Mouse (Mus musculus) MEL (cell line): ENCODE results near the gene Creb3l2. TPM values are rescaled to one million over a fixed set of nuclear protein-coding genes. Genes with fewer than 3 reads are reported as not detected.

ENCODE experiments used
- DNase-seq: peaks from one replicate; pipeline ENCODE4 v3.0.0; 2011; ENCODE audit warnings: low read depth, low spot score
- H3K27ac ChIP-seq: 2 replicates; pipeline ENCODE4 v1.5.1; 2012; ENCODE audit warnings: low read depth, mild to moderate bottlenecking, control low read depth, low read length, moderate library complexity; ENCODE audit not compliant: control insufficient read depth
- H3K27me3 ChIP-seq, 2 experiments: fragments of 150-350 bp in 1 of 2; sonication (generic) in 1 of 2; 2 replicates each; pipeline ENCODE4 v1.6.1; 2012; ENCODE audit warnings: low read length in 2 of 2, mild to moderate bottlenecking in 2 of 2, improper control_type of control experiment in 1 of 2, moderate library complexity in 1 of 2; ENCODE audit not compliant: insufficient read depth in 2 of 2, control insufficient read depth in 1 of 2
- H3K36me3 ChIP-seq, 2 experiments: 2 replicates each; pipeline ENCODE4 v1.6.1; 2012 to 2014; ENCODE audit warnings: low read length in 2 of 2, improper control_type of control experiment in 1 of 2, inconsistent platforms in 1 of 2, mild to moderate bottlenecking in 1 of 2; ENCODE audit not compliant: insufficient read depth in 2 of 2, control insufficient read depth in 1 of 2
- H3K4me1 ChIP-seq, 2 experiments: fragments of 150-350 bp in 1 of 2; sonication (generic) in 1 of 2; 2 replicates each; pipeline ENCODE4 v1.6.1; 2012; ENCODE audit warnings: low read length in 2 of 2, improper control_type of control experiment in 1 of 2, mild to moderate bottlenecking in 1 of 2; ENCODE audit not compliant: insufficient read depth in 2 of 2, control insufficient read depth in 1 of 2
- H3K4me3 ChIP-seq, 2 experiments: fragments of 150-350 bp in 1 of 2; sonication (generic) in 1 of 2; 2 replicates each; pipeline ENCODE4 v1.5.1; 2012; ENCODE audit warnings: low read depth in 2 of 2, low read length in 2 of 2, mild to moderate bottlenecking in 2 of 2, moderate library complexity in 2 of 2, control low read depth in 1 of 2, improper control_type of control experiment in 1 of 2; ENCODE audit not compliant: control insufficient read depth in 1 of 2, insufficient read depth in 1 of 2
- H3K79me2 ChIP-seq: 2 replicates; pipeline ENCODE4 v1.6.1; 2012; ENCODE audit warnings: mild to moderate bottlenecking, low read length, moderate library complexity; ENCODE audit not compliant: control insufficient read depth, poor library complexity, insufficient read depth
- H3K9ac ChIP-seq: 2 replicates; pipeline ENCODE4 v1.6.1; 2012; ENCODE audit warnings: low read depth, mild to moderate bottlenecking, control low read depth, low read length, moderate library complexity; ENCODE audit not compliant: control insufficient read depth, poor library complexity, severe bottlenecking
- H3K9me3 ChIP-seq: fragments of 150-350 bp; sonication (generic); replicated peaks from 2 replicates; pipeline ENCODE4 v1.6.1; 2012; ENCODE audit warnings: mild to moderate bottlenecking, low read length, improper control_type of control experiment, moderate library complexity; ENCODE audit not compliant: insufficient read depth
- BHLHE40 ChIP-seq: IDR thresholded peaks from 2 replicates; pipeline ENCODE4 v1.6.1; 2012; ENCODE audit warnings: low read depth, mild to moderate bottlenecking, inconsistent platforms, low read length, improper control_type of control experiment, borderline replicate concordance
- CHD1 ChIP-seq: IDR thresholded peaks from 2 replicates; pipeline ENCODE4 v1.6.1; 2012; ENCODE audit warnings: low read depth, mild to moderate bottlenecking, inconsistent platforms, low read length, improper control_type of control experiment
- CTCF ChIP-seq, 3 experiments: IDR thresholded peaks in 2 of 3; conservative IDR thresholded peaks in 1 of 3; 2 replicates each; pipeline ENCODE4 v1.5.1; 2011 to 2012; ENCODE audit warnings: low read length in 3 of 3, low read depth in 2 of 3, mild to moderate bottlenecking in 2 of 3, improper control_type of control experiment in 1 of 3, inconsistent platforms in 1 of 3, mixed read lengths in 1 of 3, moderate library complexity in 1 of 3; ENCODE audit not compliant: control insufficient read depth in 1 of 3, insufficient read depth in 1 of 3, poor library complexity in 1 of 3, severe bottlenecking in 1 of 3
- ELF1 ChIP-seq: IDR thresholded peaks from 2 replicates; pipeline ENCODE4 v1.6.1; 2014; ENCODE audit warnings: low read depth, mild to moderate bottlenecking, inconsistent platforms, low read length, improper control_type of control experiment, moderate library complexity
- MAFK ChIP-seq: IDR thresholded peaks from 2 replicates; pipeline ENCODE4 v1.6.1; 2011; ENCODE audit warnings: low read depth, mild to moderate bottlenecking, low read length, improper control_type of control experiment, borderline replicate concordance
- MAX ChIP-seq: IDR thresholded peaks from 2 replicates; pipeline ENCODE4 v1.6.1; 2011; ENCODE audit warnings: low read length, improper control_type of control experiment
- MAZ ChIP-seq: IDR thresholded peaks from 2 replicates; pipeline ENCODE4 v1.6.1; 2012; ENCODE audit warnings: low read depth, mild to moderate bottlenecking, inconsistent platforms, low read length, improper control_type of control experiment
- MXI1 ChIP-seq: IDR thresholded peaks from 2 replicates; pipeline ENCODE4 v1.6.1; 2011; ENCODE audit warnings: mild to moderate bottlenecking, low read depth, low read length, improper control_type of control experiment
- MYB ChIP-seq: IDR thresholded peaks from 2 replicates; pipeline ENCODE4 v1.6.1; 2011; ENCODE audit warnings: mild to moderate bottlenecking, low read depth, low read length, improper control_type of control experiment
- NRF1 ChIP-seq: IDR thresholded peaks from 2 replicates; pipeline ENCODE4 v1.6.1; 2014; ENCODE audit warnings: low read depth, mild to moderate bottlenecking, inconsistent platforms, low read length, improper control_type of control experiment, moderate library complexity; ENCODE audit not compliant: poor library complexity, insufficient read depth, severe bottlenecking
- POLR2A ChIP-seq, 2 experiments: IDR thresholded peaks; 2 replicates each; pipeline ENCODE4 v1.6.1; 2011 to 2012; ENCODE audit warnings: low read length in 2 of 2, mild to moderate bottlenecking in 2 of 2, control low read depth in 1 of 2, improper control_type of control experiment in 1 of 2, low read depth in 1 of 2, moderate library complexity in 1 of 2; ENCODE audit not compliant: control insufficient read depth in 1 of 2, insufficient read depth in 1 of 2, poor library complexity in 1 of 2
- POLR2AphosphoS5 ChIP-seq: IDR thresholded peaks from 2 replicates; pipeline ENCODE4 v1.6.1; 2012; ENCODE audit warnings: low read depth, borderline replicate concordance, mild to moderate bottlenecking, inconsistent platforms, low read length, moderate library complexity, mixed read lengths
- SIN3A ChIP-seq: IDR thresholded peaks from 2 replicates; pipeline ENCODE4 v1.6.1; 2012; ENCODE audit warnings: low read length, improper control_type of control experiment, inconsistent platforms
- SMC3 ChIP-seq: IDR thresholded peaks from 2 replicates; pipeline ENCODE4 v1.6.1; 2011; ENCODE audit warnings: low read depth, low read length, improper control_type of control experiment
- TAL1 ChIP-seq: IDR thresholded peaks from 2 replicates; pipeline ENCODE4 v1.6.1; 2012; ENCODE audit warnings: mild to moderate bottlenecking, inconsistent platforms, low read length, moderate library complexity, mixed read lengths
- TBP ChIP-seq: IDR thresholded peaks from 2 replicates; pipeline ENCODE4 v1.8.0; 2011; ENCODE audit warnings: low read depth, low read length, improper control_type of control experiment
- UBTF ChIP-seq: IDR thresholded peaks from 2 replicates; pipeline ENCODE4 v1.6.1; 2012; ENCODE audit warnings: low read depth, mild to moderate bottlenecking, inconsistent platforms, low read length, improper control_type of control experiment, moderate library complexity, borderline replicate concordance; ENCODE audit not compliant: insufficient read depth
- USF2 ChIP-seq, 2 experiments: IDR thresholded peaks; 2 replicates each; pipeline ENCODE4 v1.6.1; 2011 to 2012; ENCODE audit warnings: improper control_type of control experiment in 2 of 2, low read length in 2 of 2, borderline replicate concordance in 1 of 2, inconsistent platforms in 1 of 2, low read depth in 1 of 2, mild to moderate bottlenecking in 1 of 2; ENCODE audit not compliant: insufficient read depth in 1 of 2
- ZC3H11A ChIP-seq: IDR thresholded peaks from 2 replicates; pipeline ENCODE4 v1.6.1; 2012; ENCODE audit warnings: low read depth, mild to moderate bottlenecking, inconsistent platforms, low read length, improper control_type of control experiment
- ZKSCAN1 ChIP-seq: IDR thresholded peaks from 2 replicates; pipeline ENCODE4 v1.6.1; 2012; ENCODE audit warnings: low read depth, mild to moderate bottlenecking, inconsistent platforms, low read length, improper control_type of control experiment, moderate library complexity
- ZMIZ1 ChIP-seq: IDR thresholded peaks from 2 replicates; pipeline ENCODE4 v1.6.1; 2012; ENCODE audit warnings: low read depth, mild to moderate bottlenecking, inconsistent platforms, low read length, improper control_type of control experiment, moderate library complexity
- polyA plus RNA-seq, 2 experiments: library from polyadenylated mRNA; stranded (reverse) in 1 of 2; unstranded in 1 of 2; fragments of >175 nt in 1 of 2; fragments of >200 nt in 1 of 2; gene quantifications; 2 replicates each; pipeline versions ENCODE4 v1.2.1 to v1.2.4; 2012; ENCODE audit warnings: low replicate concordance in 2 of 2, low read depth in 1 of 2; ENCODE audit not compliant: insufficient read length in 2 of 2, insufficient read depth in 1 of 2, missing spikeins in 1 of 2
- total RNA-seq: library from RNA; depleted of rRNA; stranded (reverse); fragments of 300-350 nt; gene quantifications from 2 replicates; pipeline ENCODE4 v1.2.3, GENCODE M21; 2012

Creb3l2 gene
- total and polyA plus RNA-seq, 3 experiments, result not detected

- Histone ChIP-seq H3K36me3 (no peaks in the 10 kb centered on the region), H3K27ac (no peak overlapping the region), H3K9ac (no peak overlapping the region), H3K79me2 (no peaks in the 10 kb centered on the region), H3K4me3 (no peak overlapping the region), H3K9me3 (no peaks in the 10 kb centered on the region), H3K27me3 (no peaks in the 10 kb centered on the region), H3K4me1 (no peaks in the 10 kb centered on the region)
- no peak for TF ChIP-seq BHLHE40
- no peak for TF ChIP-seq TBP
- TF ChIP-seq CTCF (IDR thresholded peaks at IDR 0.05 in 2 of 3, conservative IDR thresholded peaks at IDR 0.05 in 1 of 3; ENCODE audit: control insufficient read depth in 1 of 3, insufficient read depth in 1 of 3, low read depth in 2 of 3, low read length in 3 of 3, poor library complexity in 1 of 3, severe bottlenecking in 1 of 3), result no peak
- TF ChIP-seq MAFK, result no peak
- TF ChIP-seq ZMIZ1, result no peak
- DNase-seq, result no peak
Measured at GRCm38 (mm10) chr6:37350315-37350714, 91.6 kb downstream of the Creb3l2 start.

GRCm38 (mm10) chr6:37347606-37348005, 94.3 kb downstream of the Creb3l2 start:
- DNase-seq, result no peak
- H3K4me1 ChIP-seq, result no peaks in the 10 kb centered on the region
- no peaks in the 10 kb centered on the region for H3K36me3 ChIP-seq
- no peak overlapping the region for H3K9ac ChIP-seq
- no peaks in the 10 kb centered on the region for H3K9me3 ChIP-seq
- H3K79me2 ChIP-seq, result no peaks in the 10 kb centered on the region
- TF ChIP-seq NRF1 (no peak), SIN3A (no peak), SMC3 (no peak), ELF1 (no peak), MYB (no peak)
- no peak overlapping the region for H3K4me3 ChIP-seq
- no peaks in the 10 kb centered on the region for H3K27me3 ChIP-seq
- H3K27ac ChIP-seq, result no peak overlapping the region

DNA sequence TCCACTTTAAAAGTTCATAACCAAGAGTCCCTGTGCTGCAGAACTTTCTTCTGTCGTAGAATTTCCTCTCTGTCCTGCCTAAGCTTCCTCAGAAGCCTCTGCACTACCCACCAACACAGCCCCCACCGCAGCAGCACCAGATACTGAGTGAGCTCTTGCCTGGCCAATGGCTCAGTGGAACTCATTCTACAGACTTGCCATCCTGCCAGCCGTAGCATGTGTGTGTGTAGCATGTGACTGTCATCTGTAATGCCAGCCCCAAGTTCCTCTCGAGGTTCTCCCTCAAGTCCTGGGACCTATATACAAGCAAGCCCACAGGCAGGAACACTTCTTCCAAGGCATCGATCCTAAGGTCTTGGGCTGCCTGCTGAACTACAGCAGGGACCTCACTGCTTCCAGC, 103.9 kb downstream of the Creb3l2 start:
- H3K27ac ChIP-seq, result no peak overlapping the region
- H3K36me3 ChIP-seq, result no peaks in the 10 kb centered on the region
- no peaks in the 10 kb centered on the region for H3K79me2 ChIP-seq
- no peak for DNase-seq
- H3K4me1 ChIP-seq, result no peaks in the 10 kb centered on the region
- H3K9ac ChIP-seq, result no peak overlapping the region
- no peak overlapping the region for H3K4me3 ChIP-seq
- H3K9me3 ChIP-seq, result no peaks in the 10 kb centered on the region
- TF ChIP-seq SMC3, result no peak
- TF ChIP-seq TAL1, result no peak
- no peak for TF ChIP-seq POLR2AphosphoS5
- TF ChIP-seq USF2 (IDR thresholded peaks at IDR 0.05; ENCODE audit: borderline replicate concordance in 1 of 2, insufficient read depth in 1 of 2, low read depth in 1 of 2, low read length in 2 of 2), result no peak
- no peak for TF ChIP-seq UBTF
- TF ChIP-seq ELF1, result no peak
- no peak for TF ChIP-seq MAZ
- no peak for TF ChIP-seq MAX
- TF ChIP-seq ZC3H11A, result no peak
- no peak for TF ChIP-seq ZKSCAN1
- TF ChIP-seq BHLHE40, result no peak
- no peak for TF ChIP-seq MYB
- TF ChIP-seq CTCF (IDR thresholded peaks at IDR 0.05 in 2 of 3, conservative IDR thresholded peaks at IDR 0.05 in 1 of 3; ENCODE audit: control insufficient read depth in 1 of 3, insufficient read depth in 1 of 3, low read depth in 2 of 3, low read length in 3 of 3, poor library complexity in 1 of 3, severe bottlenecking in 1 of 3), result no peak
- no peak for TF ChIP-seq CHD1
- TF ChIP-seq MXI1, result no peak
- TF ChIP-seq POLR2A (IDR thresholded peaks at IDR 0.05; ENCODE audit: control insufficient read depth in 1 of 2, insufficient read depth in 1 of 2, low read depth in 1 of 2, low read length in 2 of 2, poor library complexity in 1 of 2), result no peak
- no peaks in the 10 kb centered on the region for H3K27me3 ChIP-seq
